Comparison of ENCODE assay signal across 8 mouse cellular contexts in genomic region chr2:118532855-118533675, GRCm38 (mm10). TPM values are rescaled to one million over a fixed set of nuclear protein-coding genes. Genes with fewer than 3 reads are reported as not detected.
DNase-seq lines count a peak whose midpoint lies in the region; ATAC-seq and TF ChIP-seq lines count a peak whose summit lies in the region.

No protein-coding gene starts in this region.

- no peak overlapping the region for H3K9ac ChIP-seq in embryonic facial prominence, embryonic 12.5 days
- no peak overlapping the region for H3K9ac ChIP-seq in hindbrain, embryonic 11.5 days (ENCODE audit: low read depth, low read length)
- H3K9ac ChIP-seq in limb, embryonic 14.5 days (ENCODE audit: low read depth, low read length, severe bottlenecking): peak overlapping the region; percentile 26; the same call in 1 of the 2 replicates

- ATAC-seq in embryonic facial prominence, embryonic 12.5 days (ENCODE audit: insufficient number of reproducible peaks, insufficient read depth, low FRiP score, low TSS enrichment): peak; percentile 64
- ATAC-seq in hindbrain, embryonic 11.5 days (ENCODE audit: low FRiP score): peak; percentile 48
- peak; percentile 86 for ATAC-seq in limb, embryonic 14.5 days (ENCODE audit: low FRiP score, low read depth)
- ATAC-seq in granulocyte monocyte progenitor cell, adult 5-6 weeks (replicated peaks; ENCODE audit: poor library complexity, severe bottlenecking): no peak

- peaks cover 66% of the 10 kb centered on the region for H3K4me1 ChIP-seq in embryonic facial prominence, embryonic 12.5 days
- peaks cover 43% of the 10 kb centered on the region for H3K4me1 ChIP-seq in hindbrain, embryonic 11.5 days (replicated peaks; ENCODE audit: control insufficient read depth, insufficient read depth, low read length)
- H3K4me1 ChIP-seq in limb, embryonic 14.5 days (ENCODE audit: control insufficient read depth, insufficient read depth, low read length): peaks cover 44% of the 10 kb centered on the region

- H3K27ac ChIP-seq in embryonic facial prominence, embryonic 12.5 days: peak overlapping the region; percentile 97
- H3K27ac ChIP-seq in hindbrain, embryonic 11.5 days (ENCODE audit: low read depth, low read length): peak overlapping the region; percentile 77
- peak overlapping the region; percentile 87 for H3K27ac ChIP-seq in limb, embryonic 14.5 days (replicated peaks; ENCODE audit: low read depth, low read length)

- H3K4me3 ChIP-seq in embryonic facial prominence, embryonic 12.5 days: no peak overlapping the region
- no peak overlapping the region for H3K4me3 ChIP-seq in hindbrain, embryonic 11.5 days (ENCODE audit: low read depth, low read length)
- no peak overlapping the region for H3K4me3 ChIP-seq in limb, embryonic 14.5 days (replicated peaks; ENCODE audit: low read length)

- H3K4me2 ChIP-seq in embryonic facial prominence, embryonic 12.5 days (replicated peaks): peak overlapping the region; percentile 17
- H3K4me2 ChIP-seq in hindbrain, embryonic 11.5 days (replicated peaks; ENCODE audit: low read depth, low read length): no peak overlapping the region
- peak overlapping the region; percentile 11; the same call in 1 of the 2 replicates for H3K4me2 ChIP-seq in limb, embryonic 14.5 days (replicated peaks; ENCODE audit: low read depth, low read length, severe bottlenecking)

- TF ChIP-seq POLR2A in limb, embryonic 14.5 days (IDR thresholded peaks at IDR 0.05; ENCODE audit: borderline replicate concordance, extremely low read depth, insufficient read depth, insufficient read length): no peak

- peak; percentile 47 for DNase-seq in R1 (ENCODE audit: low read depth, low spot score)
- peak; percentile 80 for DNase-seq in hindbrain, embryonic 11.5 days (ENCODE audit: low spot score)
- DNase-seq in limb, embryonic 14.5 days (ENCODE audit: low spot score): peak; percentile 95
- DNase-seq in retina, embryonic 14.5 days (ENCODE audit: low spot score): peak; percentile 79
- DNase-seq in left cerebral cortex, adult 9 months (ENCODE audit: low spot score in 2 of 2): no peak
- DNase-seq in c-Kit-positive CD71-positive TER-119-positive erythroid progenitor cells, embryonic 14.5 days (ENCODE audit: low spot score): no peak

- no peaks in the 10 kb centered on the region for H3K9me3 ChIP-seq in embryonic facial prominence, embryonic 12.5 days
- H3K9me3 ChIP-seq in hindbrain, embryonic 11.5 days (ENCODE audit: control insufficient read depth, low read length): no peaks in the 10 kb centered on the region
- H3K9me3 ChIP-seq in limb, embryonic 14.5 days (ENCODE audit: control insufficient read depth, low read length): no peaks in the 10 kb centered on the region

- H3K27me3 ChIP-seq in embryonic facial prominence, embryonic 12.5 days: no peaks in the 10 kb centered on the region
- H3K27me3 ChIP-seq in hindbrain, embryonic 11.5 days (ENCODE audit: control insufficient read depth, insufficient read depth, low read length): no peaks in the 10 kb centered on the region
- no peaks in the 10 kb centered on the region for H3K27me3 ChIP-seq in limb, embryonic 14.5 days (ENCODE audit: control insufficient read depth, insufficient read depth, low read length)

- 4% methylated on average over 6 of the region's 6 CpGs for WGBS in embryonic facial prominence, embryonic 12.5 days
- 4% methylated on average over 6 of the region's 6 CpGs for WGBS in hindbrain, embryonic 11.5 days
- WGBS in limb, embryonic 14.5 days: 5% methylated on average over 6 of the region's 6 CpGs

- H3K36me3 ChIP-seq in embryonic facial prominence, embryonic 12.5 days: peaks cover 19% of the 10 kb centered on the region; the same call in 1 of the 2 replicates
- no peaks in the 10 kb centered on the region for H3K36me3 ChIP-seq in hindbrain, embryonic 11.5 days (ENCODE audit: control insufficient read depth, insufficient read depth, low read length)
- H3K36me3 ChIP-seq in limb, embryonic 14.5 days (ENCODE audit: control insufficient read depth, insufficient read depth, low read length): peaks cover 19% of the 10 kb centered on the region

RNA-seq across cellular contexts. Expression of gene Bmf, which starts 16.4 kb away (rescaled TPM):
- polyA plus RNA-seq in embryonic facial prominence, embryonic 12.5 days (2016; fragmentation: Nextera tagmentation; extraction: Ambion mirVana): 6.6 and 7.1 TPM in 2 replicates
- 2.5 and 4.9 TPM in 2 replicates for polyA plus RNA-seq in hindbrain, embryonic 11.5 days (2014; fragmentation: Nextera tagmentation; extraction: Ambion mirVana)
- 28.4 and 29.2 TPM in 2 replicates for polyA plus RNA-seq in limb, embryonic 14.5 days (2012; rRNA removed)
- polyA plus RNA-seq in limb, embryonic 14.5 days (2014; fragmentation: Nextera tagmentation; extraction: Ambion mirVana): 5.1 and 6.2 TPM in 2 replicates
- total RNA-seq in granulocyte monocyte progenitor cell, adult 5-6 weeks (2014; fragmentation: Nextera tagmentation): 0.52 and 6.0 TPM in 2 replicates
- total RNA-seq in granulocyte monocyte progenitor cell, adult 5-6 weeks (2017): 0.21 and 0.60 TPM in 2 replicates

RNA-seq across cellular contexts. Expression of gene Srp14, which starts 53.6 kb away (rescaled TPM):
- polyA plus RNA-seq in embryonic facial prominence, embryonic 12.5 days (2016; fragmentation: Nextera tagmentation; extraction: Ambion mirVana): 239 and 256 TPM in 2 replicates
- 304 and 306 TPM in 2 replicates for polyA plus RNA-seq in hindbrain, embryonic 11.5 days (2014; fragmentation: Nextera tagmentation; extraction: Ambion mirVana)
- polyA plus RNA-seq in limb, embryonic 14.5 days (2012; rRNA removed): 127 and 165 TPM in 2 replicates
- polyA plus RNA-seq in limb, embryonic 14.5 days (2014; fragmentation: Nextera tagmentation; extraction: Ambion mirVana): 229 and 238 TPM in 2 replicates
- total RNA-seq in granulocyte monocyte progenitor cell, adult 5-6 weeks (2014; fragmentation: Nextera tagmentation): 221 and 248 TPM in 2 replicates
- 186 and 206 TPM in 2 replicates for total RNA-seq in granulocyte monocyte progenitor cell, adult 5-6 weeks (2017)

Comparison
In these comparisons a context has a peak if more than half of its experiments do, and no peak if none do; other contexts are left out.
1. DNase-seq: peak in R1 (single experiment), hindbrain, embryonic 11.5 days (single experiment), limb, embryonic 14.5 days (single experiment) and retina, embryonic 14.5 days (single experiment); none in left cerebral cortex, adult 9 months (0 of 2) and c-Kit-positive CD71-positive TER-119-positive erythroid progenitor cells, embryonic 14.5 days (single experiment).
2. Peak in every context shown above with its lines, with median percentiles within 50 percentile points of each other: H3K27ac ChIP-seq.